Mouse (Mus musculus): Measurements from ENCODE around the gene Nupl1. TPM values are rescaled to one million over a fixed set of nuclear protein-coding genes. Genes with fewer than 3 reads are reported as not detected.

Gene Nupl1
- polyA plus RNA-seq, 1 experiment from 2014 or later = 0.06 TPM

DNA sequence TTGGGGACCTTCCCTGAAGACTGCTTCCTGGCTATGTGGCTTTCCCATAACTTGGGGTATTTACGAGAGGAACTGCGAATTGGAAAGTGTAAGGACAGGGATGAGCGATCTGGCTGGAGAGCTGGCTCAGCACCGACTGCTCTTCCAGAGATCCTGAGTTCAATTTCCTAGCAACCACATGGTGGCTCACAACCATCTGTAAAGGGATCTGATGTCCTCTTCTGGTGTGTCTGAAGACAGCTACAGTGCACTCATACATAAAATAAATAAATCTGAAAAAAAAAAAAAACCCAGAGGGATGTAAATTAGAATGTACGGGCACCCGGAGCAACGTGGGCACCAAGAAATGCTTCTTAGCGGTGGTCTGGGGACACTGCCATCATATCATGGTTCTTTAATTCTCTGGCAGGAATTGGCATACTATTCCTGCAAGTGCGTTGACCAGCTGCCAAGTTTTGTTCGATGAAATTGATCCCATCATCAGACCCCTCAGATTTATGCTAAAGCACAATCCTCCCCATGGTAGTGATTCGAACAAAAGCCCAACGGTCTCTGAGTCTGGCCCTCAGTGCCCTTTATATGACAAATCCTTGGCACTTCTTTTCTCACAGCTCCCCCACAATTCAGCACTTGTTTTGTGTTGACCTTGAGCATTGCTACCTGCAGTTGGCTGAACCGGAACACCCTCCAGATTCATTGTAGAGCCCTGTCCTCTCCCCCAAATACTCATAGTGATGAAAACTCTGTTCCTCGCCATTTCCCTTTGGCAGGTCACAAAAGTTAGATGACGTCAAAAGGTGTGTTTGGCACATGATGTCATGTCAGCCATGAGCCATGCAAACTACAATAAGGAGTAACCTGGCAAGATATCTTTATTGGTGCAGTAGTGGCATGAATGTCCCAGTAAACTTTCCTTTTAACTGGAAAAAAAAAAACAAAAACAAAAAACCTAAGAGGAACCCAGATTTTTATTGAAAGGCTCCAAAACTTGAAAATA is 1.1 kb upstream of the Nupl1 start:
- Histone ChIP-seq H3K9me3 (ENCODE audit: control insufficient read depth, low read length) (no peaks in the 10 kb centered on the region), H3K27ac (replicated peaks) (peak overlapping the region; percentile 93), H3K4me2 (replicated peaks; ENCODE audit: low read depth) (peak overlapping the region; percentile 95), H3K4me1 (replicated peaks; ENCODE audit: control insufficient read depth, insufficient read depth) (no peaks in the 10 kb centered on the region), H3K27me3 (ENCODE audit: control insufficient read depth, insufficient read depth, low read length) (no peaks in the 10 kb centered on the region), H3K9ac (ENCODE audit: low read length) (peak overlapping the region; percentile 81), H3K4me3 (ENCODE audit: low read depth, low read length) (peak overlapping the region; percentile 93), H3K36me3 (ENCODE audit: control insufficient read depth, insufficient read depth, low read length) (no peaks in the 10 kb centered on the region)
- TF ChIP-seq CTCF (IDR thresholded peaks at IDR 0.05; ENCODE audit: low read depth) (peak; percentile 38), EP300 (optimal IDR thresholded peaks at IDR 0.05) (no peak)
- WGBS = 18% methylated on average over 15 of the region's 15 CpGs
- ATAC-seq (ENCODE audit: low FRiP score, low TSS enrichment) = no peak
- no peak for DNase-seq (ENCODE audit: low spot score)

DNA sequence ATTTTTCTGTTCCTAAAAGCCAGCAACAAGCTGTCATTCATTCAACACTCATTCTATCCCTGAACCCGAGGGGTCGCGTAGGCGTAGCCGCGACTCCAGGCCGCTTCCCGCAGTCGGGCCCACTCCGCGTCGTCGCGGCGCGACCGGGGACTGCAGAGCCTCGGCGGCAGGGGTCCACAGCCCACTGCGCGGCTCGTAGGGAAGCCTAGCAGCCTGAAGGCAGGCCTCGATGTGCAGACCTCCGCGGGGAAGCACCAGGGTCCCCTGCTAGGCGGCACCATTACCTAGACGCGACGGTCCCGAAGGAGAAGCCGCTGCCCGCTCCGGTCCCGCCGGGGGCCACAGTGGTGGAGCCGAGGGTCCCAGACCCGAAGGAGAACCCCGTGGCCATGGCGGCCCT is 352 bp downstream of the Nupl1 start:
- Histone ChIP-seq H3K36me3 (ENCODE audit: control insufficient read depth, insufficient read depth, low read length) (no peaks in the 10 kb centered on the region), H3K4me3 (ENCODE audit: low read depth, low read length) (peak overlapping the region; percentile 93), H3K27me3 (ENCODE audit: control insufficient read depth, insufficient read depth, low read length) (no peaks in the 10 kb centered on the region), H3K9me3 (ENCODE audit: control insufficient read depth, low read length) (no peaks in the 10 kb centered on the region), H3K4me2 (replicated peaks; ENCODE audit: low read depth) (peak overlapping the region; percentile 82), H3K4me1 (replicated peaks; ENCODE audit: control insufficient read depth, insufficient read depth) (no peaks in the 10 kb centered on the region), H3K27ac (replicated peaks) (peak overlapping the region; percentile 94), H3K9ac (ENCODE audit: low read length) (peak overlapping the region; percentile 96)
- TF ChIP-seq EP300 (optimal IDR thresholded peaks at IDR 0.05) (no peak), CTCF (IDR thresholded peaks at IDR 0.05; ENCODE audit: low read depth) (no peak)
- ATAC-seq (ENCODE audit: low FRiP score, low TSS enrichment) (peak; percentile 49), DNase-seq (ENCODE audit: low spot score) (no peak)
- under 1% methylated on average over 39 of the region's 39 CpGs for WGBS

DNA sequence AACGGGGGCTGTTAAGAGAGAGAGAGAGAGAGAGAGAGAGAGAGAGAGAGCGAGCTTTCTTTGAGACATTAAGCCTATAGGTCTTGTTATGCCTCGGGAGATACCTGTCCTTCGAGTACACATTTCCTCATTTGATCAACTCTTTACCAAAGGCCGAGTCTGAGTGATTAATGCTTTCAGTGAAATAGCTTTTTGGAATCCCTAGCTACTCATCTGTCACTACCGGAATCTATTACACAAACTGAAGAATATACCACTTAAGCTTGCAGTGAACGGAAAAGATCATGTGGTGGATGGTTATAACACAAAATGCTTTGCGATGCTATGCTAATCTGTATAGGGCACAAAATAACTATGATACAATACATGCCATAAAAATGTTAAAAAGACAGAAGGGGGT is 865 bp downstream of the Nupl1 start:
- Histone ChIP-seq H3K4me2 (replicated peaks; ENCODE audit: low read depth) (peak overlapping the region; percentile 82), H3K27me3 (ENCODE audit: control insufficient read depth, insufficient read depth, low read length) (no peaks in the 10 kb centered on the region), H3K4me1 (replicated peaks; ENCODE audit: control insufficient read depth, insufficient read depth) (no peaks in the 10 kb centered on the region), H3K4me3 (ENCODE audit: low read depth, low read length) (peak overlapping the region; percentile 93), H3K9ac (ENCODE audit: low read length) (peak overlapping the region; percentile 96), H3K27ac (replicated peaks) (no peak overlapping the region; the same call in 1 of the 2 replicates), H3K36me3 (ENCODE audit: control insufficient read depth, insufficient read depth, low read length) (no peaks in the 10 kb centered on the region), H3K9me3 (ENCODE audit: control insufficient read depth, low read length) (no peaks in the 10 kb centered on the region)
- WGBS = 8% methylated on average over 8 of the region's 8 CpGs
- TF ChIP-seq CTCF (IDR thresholded peaks at IDR 0.05; ENCODE audit: low read depth) (no peak), EP300 (optimal IDR thresholded peaks at IDR 0.05) (no peak)
- DNase-seq (ENCODE audit: low spot score) = no peak
- ATAC-seq (ENCODE audit: low FRiP score, low TSS enrichment) = no peak

DNA sequence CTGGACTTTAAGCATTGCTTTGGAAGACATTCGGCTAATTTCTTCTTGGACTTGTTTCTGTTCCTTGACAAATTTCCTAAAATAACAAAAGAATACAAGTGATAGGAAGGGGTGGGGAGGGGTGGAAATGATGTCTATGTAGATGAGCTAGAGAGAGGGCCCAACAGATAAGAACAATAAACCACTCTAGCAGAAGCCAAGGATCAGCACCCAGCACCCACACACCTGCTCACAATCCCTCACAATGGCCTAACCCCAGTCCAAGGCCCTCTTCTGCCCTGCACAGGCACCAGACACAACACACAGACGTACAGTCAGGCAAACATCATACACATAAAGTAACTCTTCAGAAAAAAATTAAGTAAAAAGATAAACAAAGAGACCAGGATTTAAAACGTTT is 12.7 kb downstream of the Nupl1 start:
- Histone ChIP-seq H3K4me3 (ENCODE audit: low read depth, low read length) (no peak overlapping the region), H3K9ac (ENCODE audit: low read length) (no peak overlapping the region), H3K4me1 (replicated peaks; ENCODE audit: control insufficient read depth, insufficient read depth) (no peaks in the 10 kb centered on the region), H3K9me3 (ENCODE audit: control insufficient read depth, low read length) (no peaks in the 10 kb centered on the region), H3K27ac (replicated peaks) (no peak overlapping the region), H3K27me3 (ENCODE audit: control insufficient read depth, insufficient read depth, low read length) (no peaks in the 10 kb centered on the region), H3K36me3 (ENCODE audit: control insufficient read depth, insufficient read depth, low read length) (peaks cover 9% of the 10 kb centered on the region), H3K4me2 (replicated peaks; ENCODE audit: low read depth) (no peak overlapping the region)
- WGBS = 78% methylated on average over 3 of the region's 3 CpGs
- ATAC-seq (ENCODE audit: low FRiP score, low TSS enrichment) (no peak), DNase-seq (ENCODE audit: low spot score) (no peak)
- no peak for TF ChIP-seq EP300 (optimal IDR thresholded peaks at IDR 0.05)
- TF ChIP-seq CTCF (IDR thresholded peaks at IDR 0.05; ENCODE audit: low read depth) = no peak

DNA sequence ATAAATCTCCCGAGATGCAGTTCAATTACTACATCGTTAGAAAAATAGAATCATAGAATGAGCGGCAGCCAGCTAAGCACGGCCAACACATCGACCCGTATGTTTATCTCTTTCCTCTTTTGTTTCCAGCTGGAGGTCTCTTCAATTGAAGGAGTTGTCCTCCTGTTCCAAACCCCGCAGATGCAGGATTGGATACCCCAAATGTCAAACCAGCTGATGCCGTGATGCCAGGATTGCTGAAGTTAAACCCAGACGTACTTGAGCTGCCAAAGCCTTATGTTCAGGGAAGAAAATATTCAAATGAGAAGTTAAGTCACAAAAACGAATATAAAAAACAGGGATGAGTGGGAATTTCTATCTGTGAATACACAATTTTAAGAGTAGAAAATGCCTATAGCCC is 31.3 kb downstream of the Nupl1 start:
- Histone ChIP-seq H3K36me3 (ENCODE audit: control insufficient read depth, insufficient read depth, low read length) (peaks cover 3% of the 10 kb centered on the region; the same call in 1 of the 2 replicates), H3K4me2 (replicated peaks; ENCODE audit: low read depth) (no peak overlapping the region), H3K4me1 (replicated peaks; ENCODE audit: control insufficient read depth, insufficient read depth) (no peaks in the 10 kb centered on the region), H3K27ac (replicated peaks) (no peak overlapping the region), H3K9me3 (ENCODE audit: control insufficient read depth, low read length) (no peaks in the 10 kb centered on the region), H3K27me3 (ENCODE audit: control insufficient read depth, insufficient read depth, low read length) (no peaks in the 10 kb centered on the region), H3K4me3 (ENCODE audit: low read depth, low read length) (no peak overlapping the region), H3K9ac (ENCODE audit: low read length) (no peak overlapping the region)
- WGBS = 88% methylated on average over 10 of the region's 10 CpGs
- ATAC-seq (ENCODE audit: low FRiP score, low TSS enrichment) (no peak), DNase-seq (ENCODE audit: low spot score) (no peak)
- TF ChIP-seq EP300 (optimal IDR thresholded peaks at IDR 0.05) (no peak), CTCF (IDR thresholded peaks at IDR 0.05; ENCODE audit: low read depth) (no peak)

DNA sequence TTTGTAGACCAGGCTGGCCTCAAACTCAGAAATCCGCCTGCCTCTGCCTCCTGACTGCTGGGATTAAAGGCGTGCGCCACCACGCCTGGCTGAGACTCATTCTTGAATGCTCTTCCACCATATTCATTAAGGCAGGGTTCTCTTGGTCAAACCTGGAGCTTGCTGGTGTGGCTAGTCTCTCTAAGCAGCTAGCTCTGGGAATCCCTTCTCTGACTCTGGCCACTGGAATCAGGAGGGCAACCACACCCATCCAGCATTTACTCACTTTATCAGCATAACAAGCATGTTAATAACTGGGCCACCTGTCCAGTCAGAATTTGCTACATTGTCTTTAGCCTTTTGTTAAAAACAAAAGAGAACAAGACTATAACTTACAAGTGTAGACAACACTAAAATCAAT is 33.6 kb downstream of the Nupl1 start:
- H3K9me3 ChIP-seq (ENCODE audit: control insufficient read depth, low read length) = no peaks in the 10 kb centered on the region
- H3K9ac ChIP-seq (ENCODE audit: low read length) = no peak overlapping the region
- WGBS = 91% methylated on average over 4 of the region's 4 CpGs
- ATAC-seq (ENCODE audit: low FRiP score, low TSS enrichment) (peak; percentile 18; the same call in 1 of the 2 replicates), DNase-seq (ENCODE audit: low spot score) (peak; percentile 36)
- H3K4me2 ChIP-seq (replicated peaks; ENCODE audit: low read depth) = no peak overlapping the region
- no peak for TF ChIP-seq CTCF (IDR thresholded peaks at IDR 0.05; ENCODE audit: low read depth)
- TF ChIP-seq EP300 (optimal IDR thresholded peaks at IDR 0.05) = no peak
- H3K4me1 ChIP-seq (replicated peaks; ENCODE audit: control insufficient read depth, insufficient read depth) = no peaks in the 10 kb centered on the region
- H3K27ac ChIP-seq (replicated peaks) = no peak overlapping the region
- peaks cover 3% of the 10 kb centered on the region; the same call in 1 of the 2 replicates for H3K36me3 ChIP-seq (ENCODE audit: control insufficient read depth, insufficient read depth, low read length)
- no peaks in the 10 kb centered on the region for H3K27me3 ChIP-seq (ENCODE audit: control insufficient read depth, insufficient read depth, low read length)
- no peak overlapping the region for H3K4me3 ChIP-seq (ENCODE audit: low read depth, low read length)

All from stomach, postnatal 0 days (tissue).